Mouse (Mus musculus): ENCODE measurements around the gene Ankrd9.

DNA sequence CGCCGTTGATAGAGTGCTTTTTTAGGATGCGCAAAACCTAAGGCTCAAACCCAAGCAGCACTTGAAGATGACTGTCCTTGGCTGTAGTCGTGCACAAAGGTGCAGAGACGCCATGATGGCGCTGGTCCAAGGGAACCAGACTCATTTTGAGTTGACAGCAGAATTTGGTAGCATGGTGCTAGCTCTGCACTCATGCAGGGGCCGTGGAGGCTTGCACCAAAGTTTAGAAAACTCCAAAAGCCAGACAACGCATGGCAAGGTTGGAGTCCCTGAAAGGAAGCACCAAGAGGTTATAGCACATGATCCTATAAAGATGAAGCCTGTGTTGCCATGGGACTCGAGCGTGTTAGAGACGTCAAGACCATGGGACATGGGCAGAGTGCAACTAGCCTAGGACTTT, 39.2 kb upstream of the Ankrd9 start:
- TF ChIP-seq CTCF (conservative IDR thresholded peaks at IDR 0.05; ENCODE audit: insufficient read depth, insufficient read length, low read depth, low read length) (no peak), POLR2A (IDR thresholded peaks at IDR 0.05; ENCODE audit: low read depth, low read length) (no peak)

All from kidney, adult 2 months (tissue).